In genomic region chr14:118657673-118658327, GRCm38 (mm10) we compare ENCODE assay signal across 12 mouse cellular contexts. TPM values are rescaled to one million over a fixed set of nuclear protein-coding genes. Genes with fewer than 3 reads are reported as not detected.
DNase-seq lines count a peak whose midpoint lies in the region; ATAC-seq lines count a peak whose summit lies in the region.
"Had no signal": no experiment of that assay in that cellular context is flagged by ENCODE, and none has a peak within 500 bp of the region (broad histone marks: within the 10 kb centered on the region; RNA-seq: fewer than 3 reads in every experiment).

No protein-coding gene starts in this region.

- 70% methylated on average over 20 of the region's 20 CpGs for WGBS in heart, embryonic 16.5 days
- WGBS in midbrain, embryonic 14.5 days = 15% methylated on average over 20 of the region's 20 CpGs
- WGBS in midbrain, embryonic 15.5 days = 30% methylated on average over 20 of the region's 20 CpGs
- WGBS in liver, embryonic 13.5 days (ENCODE audit: insufficient replicate concordance) = 48% methylated on average over 20 of the region's 20 CpGs
- WGBS in stomach, embryonic 16.5 days = 67% methylated on average over 20 of the region's 20 CpGs

- H3K4me3 ChIP-seq in heart, embryonic 16.5 days (ENCODE audit: low read length) = no peak overlapping the region
- H3K4me3 ChIP-seq in midbrain, embryonic 14.5 days (replicated peaks; ENCODE audit: low read depth, low read length) = no peak overlapping the region
- no peak overlapping the region for H3K4me3 ChIP-seq in midbrain, embryonic 15.5 days
- no peak overlapping the region for H3K4me3 ChIP-seq in liver, embryonic 13.5 days (replicated peaks)
- H3K4me3 ChIP-seq in stomach, embryonic 16.5 days (replicated peaks; ENCODE audit: low read length) = no peak overlapping the region
- H3K4me3 ChIP-seq: forebrain, embryonic 12.5 days; heart, adult 2 months; intestine, embryonic 15.5 days had no signal

- H3K36me3 ChIP-seq in heart, embryonic 16.5 days (ENCODE audit: control insufficient read depth, insufficient read depth) = no peaks in the 10 kb centered on the region
- H3K36me3 ChIP-seq in midbrain, embryonic 14.5 days (ENCODE audit: control insufficient read depth, insufficient read depth, low read length) = no peaks in the 10 kb centered on the region
- H3K36me3 ChIP-seq in midbrain, embryonic 15.5 days (replicated peaks) = no peaks in the 10 kb centered on the region
- no peaks in the 10 kb centered on the region for H3K36me3 ChIP-seq in liver, embryonic 13.5 days
- H3K36me3 ChIP-seq in stomach, embryonic 16.5 days (ENCODE audit: control insufficient read depth, insufficient read depth, low read length) = no peaks in the 10 kb centered on the region
- H3K36me3 ChIP-seq: forebrain, embryonic 12.5 days; intestine, embryonic 15.5 days had no signal

- H3K4me2 ChIP-seq in heart, embryonic 16.5 days (ENCODE audit: low read depth, low read length) = peak overlapping the region; percentile 9; the same call in 1 of the 2 replicates
- H3K4me2 ChIP-seq in midbrain, embryonic 14.5 days (ENCODE audit: low read length) = no peak overlapping the region; the same call in 1 of the 2 replicates
- H3K4me2 ChIP-seq in midbrain, embryonic 15.5 days = no peak overlapping the region
- peak overlapping the region; percentile 1 for H3K4me2 ChIP-seq in liver, embryonic 13.5 days
- H3K4me2 ChIP-seq in stomach, embryonic 16.5 days (ENCODE audit: low read depth, low read length) = no peak overlapping the region
- H3K4me2 ChIP-seq: forebrain, embryonic 12.5 days; intestine, embryonic 15.5 days; lung, embryonic 14.5 days had no signal

- DNase-seq in heart, adult 11 months = no peak
- peak; percentile 10 for DNase-seq in midbrain, embryonic 14.5 days
- DNase-seq in liver, embryonic 13.5 days = no peak
- no peak for DNase-seq in cerebellum, postnatal 25 days
- DNase-seq in heart, adult 9 months (ENCODE audit: low spot score in 2 of 2) = no peak
- DNase-seq: heart, adult 2 months; lung, embryonic 14.5 days had no signal

- no peaks in the 10 kb centered on the region for H3K4me1 ChIP-seq in heart, embryonic 16.5 days (ENCODE audit: control insufficient read depth, insufficient read depth, low read length)
- H3K4me1 ChIP-seq in midbrain, embryonic 14.5 days (ENCODE audit: control insufficient read depth, insufficient read depth, low read length) = no peaks in the 10 kb centered on the region
- peaks cover 2% of the 10 kb centered on the region; the same call in 1 of the 2 replicates for H3K4me1 ChIP-seq in midbrain, embryonic 15.5 days
- peaks cover 50% of the 10 kb centered on the region for H3K4me1 ChIP-seq in liver, embryonic 13.5 days (replicated peaks)
- H3K4me1 ChIP-seq in stomach, embryonic 16.5 days (ENCODE audit: control insufficient read depth, insufficient read depth, low read length) = peaks cover 15% of the 10 kb centered on the region; the same call in 1 of the 2 replicates

- no peaks in the 10 kb centered on the region for H3K27me3 ChIP-seq in heart, embryonic 16.5 days (ENCODE audit: control insufficient read depth, insufficient read depth, low read length)
- H3K27me3 ChIP-seq in midbrain, embryonic 14.5 days (ENCODE audit: control insufficient read depth, insufficient read depth, low read length) = no peaks in the 10 kb centered on the region
- no peaks in the 10 kb centered on the region for H3K27me3 ChIP-seq in midbrain, embryonic 15.5 days (replicated peaks)
- no peaks in the 10 kb centered on the region for H3K27me3 ChIP-seq in liver, embryonic 13.5 days
- no peaks in the 10 kb centered on the region for H3K27me3 ChIP-seq in stomach, embryonic 16.5 days (ENCODE audit: control insufficient read depth, insufficient read depth, low read length)
- H3K27me3 ChIP-seq: forebrain, embryonic 12.5 days; intestine, embryonic 15.5 days had no signal

- no peaks in the 10 kb centered on the region for H3K9me3 ChIP-seq in heart, embryonic 16.5 days (replicated peaks; ENCODE audit: control insufficient read depth, low read length)
- no peaks in the 10 kb centered on the region for H3K9me3 ChIP-seq in midbrain, embryonic 14.5 days (ENCODE audit: control insufficient read depth, low read length)
- H3K9me3 ChIP-seq in midbrain, embryonic 15.5 days = no peaks in the 10 kb centered on the region
- H3K9me3 ChIP-seq in liver, embryonic 13.5 days (replicated peaks) = no peaks in the 10 kb centered on the region
- H3K9me3 ChIP-seq in stomach, embryonic 16.5 days (replicated peaks; ENCODE audit: control insufficient read depth, low read length) = no peaks in the 10 kb centered on the region
- H3K9me3 ChIP-seq: forebrain, embryonic 12.5 days; intestine, embryonic 15.5 days had no signal

- no peak overlapping the region for H3K27ac ChIP-seq in heart, embryonic 16.5 days (ENCODE audit: low read length)
- H3K27ac ChIP-seq in midbrain, embryonic 14.5 days (replicated peaks; ENCODE audit: low read depth, low read length) = no peak overlapping the region
- no peak overlapping the region for H3K27ac ChIP-seq in midbrain, embryonic 15.5 days
- peak overlapping the region; percentile 76 for H3K27ac ChIP-seq in liver, embryonic 13.5 days
- peak overlapping the region; percentile 64 for H3K27ac ChIP-seq in stomach, embryonic 16.5 days (ENCODE audit: low read length)
- H3K27ac ChIP-seq: forebrain, embryonic 12.5 days; heart, adult 2 months; intestine, embryonic 15.5 days had no signal

- no peak overlapping the region for H3K9ac ChIP-seq in heart, embryonic 16.5 days (ENCODE audit: low read length)
- no peak overlapping the region for H3K9ac ChIP-seq in midbrain, embryonic 14.5 days (replicated peaks; ENCODE audit: low read length)
- no peak overlapping the region for H3K9ac ChIP-seq in midbrain, embryonic 15.5 days
- no peak overlapping the region; the same call in 1 of the 2 replicates for H3K9ac ChIP-seq in liver, embryonic 13.5 days
- H3K9ac ChIP-seq in stomach, embryonic 16.5 days (ENCODE audit: low read length) = no peak overlapping the region
- H3K9ac ChIP-seq: forebrain, embryonic 12.5 days; intestine, embryonic 15.5 days; lung, embryonic 14.5 days had no signal

- ATAC-seq in heart, embryonic 16.5 days (replicated peaks; ENCODE audit: extremely low read depth, insufficient read depth, low FRiP score) = no peak
- ATAC-seq in midbrain, embryonic 14.5 days (ENCODE audit: low FRiP score, low TSS enrichment) = no peak
- ATAC-seq in midbrain, embryonic 15.5 days (replicated peaks) = no peak
- no peak for ATAC-seq in liver, embryonic 13.5 days (ENCODE audit: low read depth)
- no peak for ATAC-seq in stomach, embryonic 16.5 days (ENCODE audit: insufficient read depth, low FRiP score)
- ATAC-seq: intestine, embryonic 15.5 days had no signal

RNA-seq across cellular contexts. Expression of gene Abcc4, which starts 48.2 kb away (rescaled TPM):
- polyA plus RNA-seq in heart, embryonic 16.5 days (2015; fragmentation: Nextera tagmentation; extraction: Ambion mirVana) = 1.6 and 2.2 TPM in 2 replicates
- polyA plus RNA-seq in midbrain, embryonic 14.5 days (2014; fragmentation: Nextera tagmentation; extraction: Ambion mirVana) = 1.1 and 2.1 TPM in 2 replicates
- polyA plus RNA-seq in midbrain, embryonic 15.5 days (2015; fragmentation: Nextera tagmentation; extraction: Ambion mirVana) = 1.6 and 1.8 TPM in 2 replicates
- polyA plus RNA-seq in liver, embryonic 13.5 days (2015; fragmentation: Nextera tagmentation; extraction: Ambion mirVana) = 1.7 and 2.4 TPM in 2 replicates
- polyA plus RNA-seq in stomach, embryonic 16.5 days (2015; fragmentation: Nextera tagmentation; extraction: Ambion mirVana) = 5.2 and 6.1 TPM in 2 replicates

Comparison
In these comparisons a context has a peak if more than half of its experiments do, and no peak if none do; other contexts are left out.
1. H3K27ac ChIP-seq: peak in liver, embryonic 13.5 days (single experiment) and stomach, embryonic 16.5 days (single experiment); none in heart, embryonic 16.5 days (single experiment), midbrain, embryonic 14.5 days (single experiment) and midbrain, embryonic 15.5 days (single experiment).
2. H3K4me2 ChIP-seq: peak in heart, embryonic 16.5 days (single experiment) and liver, embryonic 13.5 days (single experiment); none in midbrain, embryonic 14.5 days (single experiment), midbrain, embryonic 15.5 days (single experiment) and stomach, embryonic 16.5 days (single experiment).